Mouse (Mus musculus): ENCODE results near the gene Klhl10. TPM values are rescaled to one million over a fixed set of nuclear protein-coding genes. Genes with fewer than 3 reads are reported as not detected.

Klhl10 gene
- total and polyA plus RNA-seq, 2 experiments from 2014 or later: 0.29 to 0.65 TPM

DNA sequence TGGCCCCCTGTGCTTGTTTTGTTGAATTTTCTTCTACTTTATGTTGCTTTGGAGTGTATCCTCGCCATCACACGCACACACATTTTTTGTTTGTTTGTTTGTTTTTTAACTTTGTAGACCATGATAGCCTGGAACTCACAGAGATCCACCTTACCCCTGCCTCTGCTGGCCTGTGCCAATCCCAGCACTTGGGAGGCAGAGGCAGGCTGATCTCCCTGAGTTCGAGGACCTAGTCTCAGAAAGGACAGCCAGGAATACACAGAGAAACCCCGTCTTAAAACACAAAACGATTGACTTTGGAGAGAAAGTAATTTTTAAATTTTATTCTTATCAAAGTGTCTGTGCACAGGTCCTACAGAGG, 31.2 kb downstream of the Klhl10 start:
- H3K4me2 ChIP-seq (ENCODE audit: low read depth): peak overlapping the region; percentile 72; the same call in 1 of the 2 replicates
- no peaks in the 10 kb centered on the region for H3K27me3 ChIP-seq (ENCODE audit: insufficient read depth, low read length)
- peak; percentile 16 for ATAC-seq
- TF ChIP-seq CTCF (IDR thresholded peaks at IDR 0.05; ENCODE audit: low read depth): no peak
- H3K9me3 ChIP-seq (ENCODE audit: low read length): no peaks in the 10 kb centered on the region
- H3K36me3 ChIP-seq (ENCODE audit: insufficient read depth): peaks cover 22% of the 10 kb centered on the region
- H3K27ac ChIP-seq (ENCODE audit: low read depth, low read length): no peak overlapping the region
- H3K4me1 ChIP-seq (ENCODE audit: insufficient read depth): peaks cover 16% of the 10 kb centered on the region
- H3K4me3 ChIP-seq (ENCODE audit: low read depth, low read length): peak overlapping the region; percentile 89; the same call in 1 of the 2 replicates
- no peak overlapping the region for H3K9ac ChIP-seq
- whole genome bisulfite sequencing: 34% methylated on average over 5 of the region's 5 CpGs
- DNase-seq: no peak

DNA sequence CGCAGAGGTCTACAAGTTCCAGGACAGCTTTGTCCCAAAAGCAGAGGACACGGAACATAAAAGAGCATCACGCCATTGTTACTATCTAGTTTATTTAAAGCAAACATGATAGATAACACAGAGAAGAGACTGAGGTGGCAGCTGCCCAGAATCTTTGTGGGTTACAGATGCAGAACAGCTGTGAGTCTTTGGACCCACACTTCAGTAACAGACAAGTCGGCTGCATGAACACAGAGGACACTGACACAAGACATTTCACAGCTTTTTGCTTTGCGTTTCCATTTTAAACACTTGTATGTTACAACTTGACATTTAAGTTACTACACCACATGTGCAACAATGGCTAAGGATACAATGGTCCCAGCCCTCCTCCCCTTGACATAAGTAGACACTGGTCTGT, 34.6 kb downstream of the Klhl10 start:
- Histone ChIP-seq H3K4me2 (ENCODE audit: low read depth) (no peak overlapping the region), H3K9me3 (ENCODE audit: low read length) (no peaks in the 10 kb centered on the region), H3K27ac (ENCODE audit: low read depth, low read length) (no peak overlapping the region), H3K27me3 (ENCODE audit: insufficient read depth, low read length) (no peaks in the 10 kb centered on the region), H3K4me1 (ENCODE audit: insufficient read depth) (0 out of 2 replicates have a peak, but pooled peaks cover 1% of the 10 kb centered on the region), H3K36me3 (ENCODE audit: insufficient read depth) (peaks cover 54% of the 10 kb centered on the region), H3K4me3 (ENCODE audit: low read depth, low read length) (no peak overlapping the region), H3K9ac (no peak overlapping the region)
- WGBS: 93% methylated on average over 5 of the region's 5 CpGs
- no peak for TF ChIP-seq CTCF (IDR thresholded peaks at IDR 0.05; ENCODE audit: low read depth)
- DNase-seq (no peak), ATAC-seq (no peak)

DNA sequence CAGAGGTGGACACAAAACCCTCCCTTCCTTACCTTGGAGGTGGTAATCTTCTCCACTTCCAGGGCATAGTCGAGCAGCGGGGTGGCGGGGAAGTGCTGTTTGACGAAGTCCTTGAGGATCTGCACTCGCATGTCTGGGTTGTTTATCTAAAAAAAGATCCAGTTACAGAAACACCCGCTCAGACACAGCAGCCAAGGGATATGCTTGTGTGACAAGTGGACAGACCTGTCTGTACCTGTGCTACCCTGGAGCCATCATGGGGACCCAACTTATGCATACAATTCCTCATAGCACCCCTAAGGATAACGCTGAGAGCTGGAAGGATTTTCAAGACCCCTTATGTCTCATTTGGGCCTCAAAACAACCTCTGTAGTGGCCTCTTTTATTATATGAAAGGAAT, 37.4 kb downstream of the Klhl10 start:
- 94% methylated on average over 7 of the region's 7 CpGs for WGBS
- H3K4me1 ChIP-seq (ENCODE audit: insufficient read depth): no peaks in the 10 kb centered on the region
- no peak for DNase-seq
- peaks cover 82% of the 10 kb centered on the region for H3K36me3 ChIP-seq (ENCODE audit: insufficient read depth)
- H3K27me3 ChIP-seq (ENCODE audit: insufficient read depth, low read length): no peaks in the 10 kb centered on the region
- no peak overlapping the region for H3K9ac ChIP-seq
- no peaks in the 10 kb centered on the region for H3K9me3 ChIP-seq (ENCODE audit: low read length)
- no peak for TF ChIP-seq CTCF (IDR thresholded peaks at IDR 0.05; ENCODE audit: low read depth)
- no peak overlapping the region for H3K27ac ChIP-seq (ENCODE audit: low read depth, low read length)
- no peak overlapping the region for H3K4me2 ChIP-seq (ENCODE audit: low read depth)
- H3K4me3 ChIP-seq (ENCODE audit: low read depth, low read length): no peak overlapping the region
- no peak for ATAC-seq

DNA sequence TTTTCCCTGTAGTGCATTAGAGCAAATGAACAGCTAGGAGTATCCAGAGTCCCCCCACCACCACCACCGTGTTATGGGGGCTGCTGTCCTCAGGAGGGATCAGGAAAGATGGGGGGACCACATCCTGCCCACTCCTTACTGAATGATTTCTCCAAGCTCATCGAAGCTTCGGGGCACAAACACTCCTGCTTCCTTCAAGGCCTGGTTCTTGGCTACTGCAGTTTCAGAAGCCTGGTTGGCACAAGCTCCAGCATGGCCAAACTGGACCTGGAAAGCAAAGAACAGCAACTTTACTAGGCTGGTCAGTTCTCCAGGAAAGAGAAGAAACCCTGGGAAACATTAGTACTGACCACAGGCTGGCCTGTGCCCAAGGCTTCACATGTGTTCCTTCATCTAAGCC, 42.7 kb downstream of the Klhl10 start:
- DNase-seq: no peak
- Histone ChIP-seq H3K9ac (no peak overlapping the region), H3K27me3 (ENCODE audit: insufficient read depth, low read length) (no peaks in the 10 kb centered on the region), H3K4me1 (ENCODE audit: insufficient read depth) (no peaks in the 10 kb centered on the region), H3K36me3 (ENCODE audit: insufficient read depth) (peaks cover 88% of the 10 kb centered on the region), H3K9me3 (ENCODE audit: low read length) (no peaks in the 10 kb centered on the region), H3K4me3 (ENCODE audit: low read depth, low read length) (no peak overlapping the region), H3K27ac (ENCODE audit: low read depth, low read length) (no peak overlapping the region), H3K4me2 (ENCODE audit: low read depth) (no peak overlapping the region)
- ATAC-seq: no peak
- TF ChIP-seq CTCF (IDR thresholded peaks at IDR 0.05; ENCODE audit: low read depth): no peak
- 93% methylated on average over 3 of the region's 3 CpGs for WGBS

DNA sequence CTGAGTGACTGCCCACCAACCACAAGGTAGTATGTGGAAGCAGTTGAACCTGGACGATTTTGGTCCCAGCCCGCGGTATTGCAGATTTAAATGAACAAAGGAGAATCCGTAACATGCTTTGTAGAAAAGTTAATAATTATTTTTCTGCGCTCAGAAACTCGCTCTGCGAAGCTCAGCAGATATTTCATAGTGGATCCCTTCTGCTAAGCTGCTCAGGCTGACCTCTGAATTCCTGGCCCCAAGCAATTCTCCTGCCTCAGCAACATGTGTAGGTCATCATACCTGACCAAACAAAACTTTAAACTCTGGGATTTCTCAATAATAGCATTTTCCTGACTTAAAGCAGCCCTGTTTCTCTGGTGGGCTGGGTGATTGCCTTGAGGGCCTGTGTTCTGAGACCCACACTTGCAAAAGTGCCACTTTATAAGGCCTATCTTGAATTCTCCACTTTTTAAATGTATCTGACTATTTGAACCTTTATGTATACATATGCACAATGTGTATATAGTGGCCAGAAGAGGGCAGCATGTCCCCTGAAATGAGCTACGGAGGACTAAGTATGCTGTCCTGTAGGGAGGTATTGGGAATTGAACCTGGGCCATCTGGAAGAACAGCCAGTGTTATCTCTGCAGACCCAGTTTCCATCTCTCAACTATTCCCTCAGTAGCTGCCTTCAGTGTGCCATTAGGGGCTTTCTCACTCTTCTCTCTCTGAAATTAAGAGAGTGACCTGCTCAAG, 44.3 kb downstream of the Klhl10 start:
- TF ChIP-seq CTCF (IDR thresholded peaks at IDR 0.05; ENCODE audit: low read depth): peak; percentile 57
- ATAC-seq (no peak), DNase-seq (peak; percentile 60)
- Histone ChIP-seq H3K9ac (no peak overlapping the region), H3K4me1 (ENCODE audit: insufficient read depth) (no peaks in the 10 kb centered on the region), H3K27ac (ENCODE audit: low read depth, low read length) (no peak overlapping the region), H3K9me3 (ENCODE audit: low read length) (no peaks in the 10 kb centered on the region), H3K27me3 (ENCODE audit: insufficient read depth, low read length) (no peaks in the 10 kb centered on the region), H3K4me2 (ENCODE audit: low read depth) (no peak overlapping the region), H3K36me3 (ENCODE audit: insufficient read depth) (peaks cover 89% of the 10 kb centered on the region), H3K4me3 (ENCODE audit: low read depth, low read length) (no peak overlapping the region)
- WGBS: 85% methylated on average over 8 of the region's 8 CpGs

DNA sequence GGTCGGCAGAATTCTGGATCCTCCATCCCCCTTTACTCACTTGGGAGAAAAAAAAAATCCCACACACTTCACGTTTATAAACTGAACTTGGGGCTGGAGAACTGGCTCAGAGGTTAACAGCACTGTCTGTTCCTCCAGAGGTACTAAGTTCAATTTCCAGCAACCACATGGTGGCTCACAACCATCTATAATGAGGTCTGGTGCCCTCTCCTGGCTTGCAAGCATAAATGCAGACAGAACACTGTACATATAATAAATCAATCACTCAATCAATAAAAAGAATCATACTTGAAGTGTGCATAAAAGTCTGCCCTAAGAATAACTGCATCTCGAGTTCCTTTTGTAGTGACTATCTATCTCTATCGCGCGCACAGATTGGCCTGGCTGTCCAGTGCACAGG, 49.2 kb downstream of the Klhl10 start:
- ATAC-seq (no peak), DNase-seq (peak; percentile 31)
- no peak overlapping the region for H3K27ac ChIP-seq (ENCODE audit: low read depth, low read length)
- H3K4me3 ChIP-seq (ENCODE audit: low read depth, low read length): no peak overlapping the region
- H3K27me3 ChIP-seq (ENCODE audit: insufficient read depth, low read length): no peaks in the 10 kb centered on the region
- no peak overlapping the region for H3K9ac ChIP-seq
- H3K9me3 ChIP-seq (ENCODE audit: low read length): no peaks in the 10 kb centered on the region
- no peaks in the 10 kb centered on the region for H3K4me1 ChIP-seq (ENCODE audit: insufficient read depth)
- no peak overlapping the region for H3K4me2 ChIP-seq (ENCODE audit: low read depth)
- peak; percentile 60 for TF ChIP-seq CTCF (IDR thresholded peaks at IDR 0.05; ENCODE audit: low read depth)
- peaks cover 87% of the 10 kb centered on the region for H3K36me3 ChIP-seq (ENCODE audit: insufficient read depth)
- WGBS: 89% methylated on average over 6 of the region's 6 CpGs

DNA sequence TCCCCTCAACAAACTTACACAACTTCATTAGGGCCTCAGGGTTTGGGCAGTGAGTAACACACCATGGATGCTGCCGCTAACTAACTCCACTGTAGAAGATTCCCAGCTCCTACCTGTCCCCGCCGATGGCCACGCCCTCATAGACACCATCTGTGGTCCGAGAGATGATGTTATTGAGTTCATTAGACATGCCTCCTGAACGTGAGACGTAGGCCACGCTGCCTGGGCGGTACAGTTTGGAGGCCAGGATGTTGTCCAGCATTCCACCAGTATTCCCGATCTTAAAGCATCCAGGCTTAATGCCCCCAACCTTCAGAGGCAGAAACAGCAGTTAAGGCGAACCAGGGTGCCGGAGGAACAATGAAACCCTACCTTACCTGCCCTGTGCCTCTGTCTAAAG, 52.1 kb downstream of the Klhl10 start:
- H3K36me3 ChIP-seq (ENCODE audit: insufficient read depth): peaks cover 95% of the 10 kb centered on the region
- TF ChIP-seq CTCF (IDR thresholded peaks at IDR 0.05; ENCODE audit: low read depth): no peak
- no peak overlapping the region for H3K4me2 ChIP-seq (ENCODE audit: low read depth)
- 92% methylated on average over 12 of the region's 12 CpGs for WGBS
- H3K27me3 ChIP-seq (ENCODE audit: insufficient read depth, low read length): no peaks in the 10 kb centered on the region
- no peak for ATAC-seq
- no peaks in the 10 kb centered on the region for H3K9me3 ChIP-seq (ENCODE audit: low read length)
- no peak overlapping the region for H3K9ac ChIP-seq
- no peak overlapping the region for H3K27ac ChIP-seq (ENCODE audit: low read depth, low read length)
- DNase-seq: no peak
- H3K4me1 ChIP-seq (ENCODE audit: insufficient read depth): no peaks in the 10 kb centered on the region
- H3K4me3 ChIP-seq (ENCODE audit: low read depth, low read length): no peak overlapping the region
